Mouse (Mus musculus): ENCODE data around the gene Vasp. TPM values are rescaled to one million over a fixed set of nuclear protein-coding genes. Genes with fewer than 3 reads are reported as not detected.
A peak's percentile ranks its signal among the peaks of the same experiment; 100 is the strongest.

Gene Vasp
- total and polyA plus RNA-seq, 2 experiments from 2014 or later = 35.5 to 62.6 TPM

GRCm38 (mm10) chr7:19253437-19253836 lies 18.2 kb downstream of the Vasp start:
- no peak for TF ChIP-seq CTCF (IDR thresholded peaks at IDR 0.05; ENCODE audit: low read depth)
- no peak overlapping the region for H3K27ac ChIP-seq
- H3K9me3 ChIP-seq (ENCODE audit: low read length) = no peaks in the 10 kb centered on the region
- H3K4me1 ChIP-seq (ENCODE audit: insufficient read depth, low read length) = no peaks in the 10 kb centered on the region
- H3K9ac ChIP-seq (replicated peaks; ENCODE audit: low read length) = no peak overlapping the region
- DNase-seq (ENCODE audit: low spot score) (no peak), ATAC-seq (no peak)
- no peak overlapping the region for H3K4me2 ChIP-seq (ENCODE audit: low read depth, low read length)
- H3K27me3 ChIP-seq (ENCODE audit: insufficient read depth, low read length) = no peaks in the 10 kb centered on the region
- H3K36me3 ChIP-seq (ENCODE audit: insufficient read depth, low read length) = peaks cover 13% of the 10 kb centered on the region; the same call in 1 of the 2 replicates
- WGBS = 66% methylated on average over 5 of the region's 5 CpGs
- no peak overlapping the region for H3K4me3 ChIP-seq (ENCODE audit: low read length)

GRCm38 (mm10) chr7:19252078-19252477 lies 19.5 kb downstream of the Vasp start:
- no peak overlapping the region for H3K4me2 ChIP-seq (ENCODE audit: low read depth, low read length)
- no peak overlapping the region for H3K4me3 ChIP-seq (ENCODE audit: low read length)
- H3K9ac ChIP-seq (replicated peaks; ENCODE audit: low read length) = no peak overlapping the region
- no peaks in the 10 kb centered on the region for H3K27me3 ChIP-seq (ENCODE audit: insufficient read depth, low read length)
- peaks cover 3% of the 10 kb centered on the region; the same call in 1 of the 2 replicates for H3K36me3 ChIP-seq (ENCODE audit: insufficient read depth, low read length)
- no peak for TF ChIP-seq CTCF (IDR thresholded peaks at IDR 0.05; ENCODE audit: low read depth)
- WGBS = 86% methylated on average over 4 of the region's 4 CpGs
- H3K27ac ChIP-seq = no peak overlapping the region
- ATAC-seq = no peak
- H3K9me3 ChIP-seq (ENCODE audit: low read length) = no peaks in the 10 kb centered on the region
- DNase-seq (ENCODE audit: low spot score) = no peak
- H3K4me1 ChIP-seq (ENCODE audit: insufficient read depth, low read length) = no peaks in the 10 kb centered on the region

GRCm38 (mm10) chr7:19247511-19247910 lies 24.1 kb downstream of the Vasp start:
- H3K4me3 ChIP-seq (ENCODE audit: low read length) = no peak overlapping the region
- no peak overlapping the region for H3K27ac ChIP-seq
- no peak overlapping the region for H3K9ac ChIP-seq (replicated peaks; ENCODE audit: low read length)
- H3K4me1 ChIP-seq (ENCODE audit: insufficient read depth, low read length) = no peaks in the 10 kb centered on the region
- H3K9me3 ChIP-seq (ENCODE audit: low read length) = no peaks in the 10 kb centered on the region
- TF ChIP-seq CTCF (IDR thresholded peaks at IDR 0.05; ENCODE audit: low read depth) = no peak
- peaks cover 6% of the 10 kb centered on the region; the same call in 1 of the 2 replicates for H3K36me3 ChIP-seq (ENCODE audit: insufficient read depth, low read length)
- DNase-seq (ENCODE audit: low spot score) (no peak), ATAC-seq (no peak)
- WGBS = 94% methylated on average over 2 of the region's 2 CpGs
- H3K4me2 ChIP-seq (ENCODE audit: low read depth, low read length) = no peak overlapping the region
- H3K27me3 ChIP-seq (ENCODE audit: insufficient read depth, low read length) = no peaks in the 10 kb centered on the region

- DNase-seq (ENCODE audit: low spot score) (no peak), ATAC-seq (no peak)
- no peak for TF ChIP-seq CTCF (IDR thresholded peaks at IDR 0.05; ENCODE audit: low read depth)
- Histone ChIP-seq H3K36me3 (ENCODE audit: insufficient read depth, low read length) (peaks cover 6% of the 10 kb centered on the region; the same call in 1 of the 2 replicates), H3K4me3 (ENCODE audit: low read length) (no peak overlapping the region), H3K4me2 (ENCODE audit: low read depth, low read length) (no peak overlapping the region), H3K27ac (no peak overlapping the region), H3K9ac (replicated peaks; ENCODE audit: low read length) (no peak overlapping the region), H3K9me3 (ENCODE audit: low read length) (no peaks in the 10 kb centered on the region), H3K4me1 (ENCODE audit: insufficient read depth, low read length) (no peaks in the 10 kb centered on the region), H3K27me3 (ENCODE audit: insufficient read depth, low read length) (no peaks in the 10 kb centered on the region)
- 88% methylated on average over 1 of the region's 1 CpGs for WGBS
Measured at GRCm38 (mm10) chr7:19246855-19247254, 24.8 kb downstream of the Vasp start.

DNA sequence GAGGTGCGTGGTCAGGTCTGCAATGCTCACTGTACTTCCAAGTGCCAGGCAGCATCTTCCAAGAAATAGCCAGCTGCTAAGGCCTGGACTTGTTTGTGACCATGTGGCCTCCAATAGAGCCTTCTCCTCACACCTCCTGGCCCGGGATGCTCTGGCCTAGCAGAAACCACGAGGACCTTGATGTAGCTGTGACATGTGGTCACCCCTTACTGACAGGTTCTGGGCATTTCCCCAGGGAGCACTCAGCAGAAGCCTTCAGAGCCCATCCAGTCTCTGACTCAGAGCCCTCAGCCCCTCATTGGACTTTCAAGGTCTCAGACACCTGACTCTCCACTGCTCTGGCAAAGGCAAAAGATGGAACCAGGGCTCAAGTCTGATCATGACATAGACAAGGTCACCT lies 26.5 kb downstream of the Vasp start:
- no peaks in the 10 kb centered on the region for H3K9me3 ChIP-seq (ENCODE audit: low read length)
- H3K4me2 ChIP-seq (ENCODE audit: low read depth, low read length) = no peak overlapping the region
- TF ChIP-seq CTCF (IDR thresholded peaks at IDR 0.05; ENCODE audit: low read depth) = no peak
- H3K36me3 ChIP-seq (ENCODE audit: insufficient read depth, low read length) = peaks cover 6% of the 10 kb centered on the region; the same call in 1 of the 2 replicates
- H3K4me3 ChIP-seq (ENCODE audit: low read length) = no peak overlapping the region
- no peaks in the 10 kb centered on the region for H3K27me3 ChIP-seq (ENCODE audit: insufficient read depth, low read length)
- H3K27ac ChIP-seq = no peak overlapping the region
- no peak for ATAC-seq
- H3K9ac ChIP-seq (replicated peaks; ENCODE audit: low read length) = no peak overlapping the region
- no peak for DNase-seq (ENCODE audit: low spot score)
- WGBS = 86% methylated on average over 3 of the region's 3 CpGs
- no peaks in the 10 kb centered on the region for H3K4me1 ChIP-seq (ENCODE audit: insufficient read depth, low read length)

GRCm38 (mm10) chr7:19243858-19244257 lies 27.8 kb downstream of the Vasp start:
- no peak overlapping the region for H3K27ac ChIP-seq
- H3K9ac ChIP-seq (replicated peaks; ENCODE audit: low read length) = no peak overlapping the region
- H3K4me1 ChIP-seq (ENCODE audit: insufficient read depth, low read length) = no peaks in the 10 kb centered on the region
- DNase-seq (ENCODE audit: low spot score) (peak; percentile 54), ATAC-seq (no peak)
- TF ChIP-seq CTCF (IDR thresholded peaks at IDR 0.05; ENCODE audit: low read depth) = no peak
- H3K36me3 ChIP-seq (ENCODE audit: insufficient read depth, low read length) = peaks cover 6% of the 10 kb centered on the region; the same call in 1 of the 2 replicates
- WGBS = 35% methylated on average over 5 of the region's 5 CpGs
- H3K9me3 ChIP-seq (ENCODE audit: low read length) = no peaks in the 10 kb centered on the region
- no peak overlapping the region for H3K4me2 ChIP-seq (ENCODE audit: low read depth, low read length)
- no peaks in the 10 kb centered on the region for H3K27me3 ChIP-seq (ENCODE audit: insufficient read depth, low read length)
- H3K4me3 ChIP-seq (ENCODE audit: low read length) = no peak overlapping the region

DNA sequence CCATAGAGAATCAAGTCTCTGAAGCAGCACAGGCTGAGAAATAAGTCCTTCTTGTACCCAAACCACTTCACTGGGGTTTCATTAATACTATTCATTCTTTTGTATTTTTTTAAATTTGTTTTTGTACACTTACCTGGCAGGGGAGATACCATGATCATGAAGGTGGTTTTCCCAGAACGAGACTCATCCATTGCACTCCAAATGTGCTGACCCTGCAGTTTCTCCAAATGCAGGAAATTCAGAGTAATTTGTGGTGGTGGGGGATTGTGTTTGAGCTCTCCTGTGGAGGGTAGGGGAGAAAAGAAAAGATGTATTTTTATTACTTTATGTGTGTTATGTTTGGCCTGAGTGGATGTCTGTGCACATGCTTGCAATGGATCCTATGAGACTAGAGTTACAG lies 29.6 kb downstream of the Vasp start:
- ATAC-seq (no peak), DNase-seq (ENCODE audit: low spot score) (no peak)
- Histone ChIP-seq H3K9me3 (ENCODE audit: low read length) (no peaks in the 10 kb centered on the region), H3K4me2 (ENCODE audit: low read depth, low read length) (no peak overlapping the region), H3K27ac (no peak overlapping the region), H3K4me1 (ENCODE audit: insufficient read depth, low read length) (no peaks in the 10 kb centered on the region), H3K4me3 (ENCODE audit: low read length) (no peak overlapping the region), H3K9ac (replicated peaks; ENCODE audit: low read length) (no peak overlapping the region), H3K36me3 (ENCODE audit: insufficient read depth, low read length) (peaks cover 6% of the 10 kb centered on the region; the same call in 1 of the 2 replicates), H3K27me3 (ENCODE audit: insufficient read depth, low read length) (no peaks in the 10 kb centered on the region)
- 82% methylated on average over 1 of the region's 1 CpGs for WGBS
- no peak for TF ChIP-seq CTCF (IDR thresholded peaks at IDR 0.05; ENCODE audit: low read depth)

Data from hindbrain, postnatal 0 days (tissue).